Mouse (Mus musculus): Measurements from ENCODE around the gene Nisch.

Gene Nisch

GRCm38 (mm10) chr14:31161638-31162037, 55.1 kb downstream of the Nisch start:
- DNase-seq (ENCODE audit: low spot score) = no peak

DNA sequence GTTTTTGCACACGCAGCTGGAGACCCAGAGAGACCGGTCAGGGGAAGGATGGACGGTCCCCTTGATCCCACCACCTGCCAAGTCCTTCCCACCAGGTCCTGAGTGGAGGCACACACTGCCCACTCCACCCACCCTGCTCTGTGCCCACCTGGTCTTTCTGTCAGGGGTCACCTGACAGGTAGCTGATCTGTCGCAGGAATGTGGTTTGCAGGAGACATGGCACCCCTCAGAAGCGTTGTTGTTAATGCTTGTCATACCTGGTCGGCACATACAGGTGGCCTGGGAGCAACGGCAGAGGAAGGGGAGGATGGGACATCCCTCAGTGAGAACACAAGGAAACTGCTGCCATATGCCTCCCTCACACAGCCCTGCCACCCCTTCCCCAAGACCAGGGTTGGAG, 55.6 kb downstream of the Nisch start:
- DNase-seq (ENCODE audit: low spot score) = no peak

- DNase-seq (ENCODE audit: low spot score) = no peak
These were observed 56.3 kb downstream of the Nisch start for GRCm38 (mm10) chr14:31160196-31161150.

GRCm38 (mm10) chr14:31145694-31146093, 71.1 kb downstream of the Nisch start:
- DNase-seq (ENCODE audit: low spot score) = no peak

DNA sequence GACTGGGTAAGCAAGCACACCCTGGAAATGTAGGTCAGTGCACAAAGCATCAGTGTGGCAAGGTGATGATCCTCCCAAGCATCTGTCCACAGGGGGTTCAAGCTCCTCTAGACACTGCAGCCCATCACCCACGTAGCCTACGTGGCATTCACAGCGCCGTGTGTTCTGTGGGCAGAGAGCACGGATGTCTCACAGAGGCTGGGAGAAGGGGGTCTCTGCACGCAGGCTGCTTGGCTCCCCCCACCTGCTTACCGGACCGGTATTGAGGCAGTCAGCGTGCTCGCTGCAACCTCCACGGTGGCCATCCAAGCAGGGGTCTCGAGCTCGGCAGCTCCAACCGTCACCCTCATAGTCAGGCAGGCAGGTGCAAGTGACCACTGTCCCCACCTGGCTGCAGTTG, 75.7 kb downstream of the Nisch start:
- no peak for DNase-seq (ENCODE audit: low spot score)

DNA sequence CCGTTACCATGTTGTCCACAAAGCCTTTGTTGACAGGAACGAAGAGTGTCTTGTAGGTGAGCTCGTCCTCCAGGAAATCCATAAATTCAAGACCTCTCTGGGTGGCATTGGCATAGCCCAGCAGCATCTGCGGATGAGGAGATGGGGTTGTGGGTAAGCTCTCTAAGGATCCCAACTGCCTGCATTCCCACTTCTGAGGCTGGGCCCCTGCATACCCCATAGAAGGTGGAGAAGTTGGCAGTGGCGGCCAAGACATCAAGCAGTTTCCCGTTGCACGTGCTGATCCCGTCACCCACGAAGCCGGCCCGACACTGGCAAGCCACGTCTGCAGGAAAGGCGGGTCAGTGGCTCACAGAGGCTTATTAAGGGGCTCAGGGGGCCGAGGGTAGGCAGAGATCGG, 76.6 kb downstream of the Nisch start:
- no peak for DNase-seq (ENCODE audit: low spot score)

GRCm38 (mm10) chr14:31139666-31140065, 77.1 kb downstream of the Nisch start:
- DNase-seq (ENCODE audit: low spot score) = no peak

DNA sequence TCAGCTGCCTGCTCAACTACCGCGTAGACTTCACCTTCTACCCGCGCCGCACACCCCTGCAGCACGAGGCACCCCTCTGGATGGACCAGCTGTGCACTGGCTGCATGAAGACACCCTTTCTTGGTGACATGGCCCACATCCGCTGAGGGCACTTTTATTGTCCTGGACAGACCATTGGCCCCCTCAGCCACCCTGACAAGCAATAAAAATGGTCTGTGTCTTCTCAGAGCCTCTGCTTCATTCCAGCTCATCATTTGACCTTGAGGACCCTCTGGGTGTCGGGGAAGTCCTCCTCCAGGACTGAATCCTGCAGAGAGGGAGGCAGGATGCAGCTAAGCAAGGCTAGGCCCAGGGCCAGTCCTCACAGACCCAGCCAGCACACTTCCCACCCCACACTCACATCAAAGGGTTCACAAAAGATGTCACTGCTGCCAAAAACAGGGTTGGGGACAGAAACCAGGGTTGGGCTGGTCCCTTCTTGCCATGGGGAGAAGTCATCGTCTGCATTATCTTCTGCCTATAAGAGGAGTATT, 77.8 kb downstream of the Nisch start:
- DNase-seq (ENCODE audit: low spot score) = no peak

DNA sequence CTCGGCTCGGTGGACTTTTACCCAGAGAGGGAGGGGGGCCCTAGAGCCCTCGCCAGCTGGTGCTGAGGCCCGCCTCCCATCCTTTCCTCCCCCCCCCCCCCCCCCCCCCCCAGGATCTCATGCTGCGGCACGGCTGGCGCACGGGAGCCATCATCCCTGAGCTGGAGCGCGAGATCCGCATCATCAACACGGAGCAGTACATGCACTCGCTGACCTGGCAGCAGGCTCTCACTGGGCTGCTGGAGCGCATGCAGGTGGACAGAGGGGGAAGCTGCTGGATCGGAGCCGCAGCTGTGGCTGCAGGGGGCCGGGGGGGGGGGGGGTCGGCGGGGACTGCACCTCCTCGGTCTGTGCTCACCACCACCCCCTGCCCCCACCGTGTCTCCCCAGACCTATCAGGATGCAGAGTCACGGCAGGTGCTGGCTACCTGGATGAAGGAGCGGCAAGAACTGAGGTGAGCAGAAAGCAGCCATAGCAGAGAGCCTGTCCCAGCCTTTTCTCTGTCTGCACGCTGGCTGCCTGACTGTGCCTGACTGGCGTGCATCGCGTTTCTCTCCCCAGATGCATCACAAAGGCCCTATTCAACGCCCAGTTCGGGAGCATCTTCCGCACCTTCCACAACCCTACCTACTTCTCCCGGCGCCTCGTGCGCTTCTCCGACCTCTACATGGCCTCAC, 78.4 kb downstream of the Nisch start:
- DNase-seq (ENCODE audit: low spot score) = no peak

DNA sequence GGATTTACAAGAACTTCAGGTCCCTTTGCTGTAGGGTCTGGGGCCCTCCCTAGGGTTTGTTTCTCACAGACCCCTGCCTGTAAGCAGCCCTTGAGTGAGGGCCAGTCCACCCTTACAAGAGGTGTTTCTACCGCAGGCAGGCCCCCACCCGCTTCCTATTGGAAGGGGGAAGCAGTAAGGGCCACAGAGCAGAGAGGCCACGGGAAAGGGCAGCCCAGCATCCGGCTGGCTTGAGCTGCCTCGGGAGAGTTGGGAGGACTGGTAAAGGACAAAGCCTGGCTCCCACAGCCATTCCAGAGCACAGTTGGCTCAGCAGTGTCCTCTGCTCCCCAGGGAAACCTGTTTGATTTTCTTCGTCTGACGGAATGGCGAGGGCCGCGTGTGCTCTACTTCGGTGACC, 79.0 kb downstream of the Nisch start:
- DNase-seq (ENCODE audit: low spot score) = no peak

- no peak for DNase-seq (ENCODE audit: low spot score)
These were observed 79.5 kb downstream of the Nisch start for GRCm38 (mm10) chr14:31137281-31137595.

DNA sequence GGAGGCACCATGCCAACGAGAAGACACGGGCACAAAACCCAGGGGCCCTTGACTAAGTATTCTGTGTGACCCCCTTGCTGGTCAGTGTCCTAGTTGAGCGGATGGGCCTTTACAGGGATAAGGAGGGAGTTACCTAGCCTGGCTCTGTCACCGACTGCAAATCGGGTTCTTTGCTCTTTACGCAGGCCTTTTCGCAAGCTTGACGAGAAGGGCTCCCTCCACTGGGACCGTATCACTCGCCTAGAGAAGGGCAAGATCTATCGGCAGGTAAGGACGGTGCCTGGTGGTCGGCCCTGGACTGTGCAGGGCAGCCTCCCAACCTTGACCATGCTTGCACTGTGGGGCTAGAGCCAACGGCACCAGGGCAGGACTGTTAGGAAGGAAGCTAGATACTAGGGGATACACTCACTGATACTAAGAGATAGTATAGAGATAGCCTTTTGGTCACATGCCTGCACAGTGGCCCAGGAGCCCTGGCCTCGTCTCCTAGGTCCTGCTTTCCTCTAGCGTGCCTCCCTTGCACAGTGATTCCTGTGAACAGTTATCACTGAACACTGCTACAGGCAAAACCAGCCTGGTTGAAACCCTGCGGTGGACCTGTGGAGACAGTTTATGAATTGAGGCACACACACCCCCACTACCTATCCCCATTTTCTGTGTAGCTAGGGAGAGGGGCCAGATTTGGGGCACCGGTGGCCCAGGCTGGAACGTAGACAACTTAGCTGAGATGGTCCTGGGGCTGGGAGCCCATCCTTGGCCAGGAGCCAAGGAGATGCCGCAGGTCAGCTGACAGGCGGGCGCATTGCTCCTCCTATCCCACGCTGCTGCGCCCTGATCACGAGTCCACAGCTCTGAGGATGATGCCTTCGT, 80.1 kb downstream of the Nisch start:
- DNase-seq (ENCODE audit: low spot score) = no peak

GRCm38 (mm10) chr14:31135495-31136410, 81.0 kb downstream of the Nisch start:
- DNase-seq (ENCODE audit: low spot score) = no peak

DNA sequence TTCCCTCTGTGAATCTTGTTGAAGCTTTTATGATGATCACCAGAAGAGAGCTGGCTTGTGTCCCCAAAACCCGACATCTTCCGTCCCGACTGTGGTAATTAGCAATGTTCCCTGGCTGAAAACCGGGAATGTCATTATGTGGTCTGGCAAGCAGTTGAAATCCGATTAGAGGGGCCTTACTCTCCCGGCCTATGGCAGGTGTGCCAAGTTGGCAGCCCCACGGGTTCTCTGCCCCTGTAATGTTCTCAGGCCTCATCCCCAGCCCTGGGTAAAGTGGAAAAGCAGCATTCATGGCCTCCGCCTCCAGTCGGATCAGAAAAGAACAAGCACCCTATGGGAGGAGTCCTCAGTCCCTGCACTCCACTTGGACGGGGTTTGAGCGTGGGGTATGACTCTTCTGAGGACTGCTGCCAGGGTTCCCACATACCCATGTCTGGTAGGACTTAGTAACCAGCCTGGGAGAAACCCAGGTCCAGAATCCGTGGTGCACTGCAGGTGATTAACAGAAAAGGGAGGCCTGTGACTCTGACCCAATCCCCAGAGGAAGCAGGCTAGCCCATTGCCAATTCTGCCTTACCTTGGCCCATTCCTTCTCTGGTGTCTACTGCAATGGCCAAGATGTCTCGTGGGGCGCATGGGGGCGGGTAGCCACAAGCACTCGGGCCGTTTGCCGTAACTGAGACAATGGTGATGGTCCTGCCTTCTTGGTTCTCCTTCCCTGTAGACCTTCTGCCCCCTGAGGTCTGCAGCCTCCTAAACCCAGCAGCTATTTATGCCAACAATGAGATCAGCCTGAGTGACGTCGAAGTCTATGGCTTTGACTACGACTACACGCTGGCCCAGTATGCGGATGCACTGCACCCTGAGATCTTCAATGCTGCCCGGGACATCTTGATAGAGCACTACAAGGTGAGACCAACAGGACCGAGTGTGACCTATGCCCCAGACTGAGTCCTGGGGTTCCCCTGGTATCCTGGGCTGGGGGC, 82.4 kb downstream of the Nisch start:
- DNase-seq (ENCODE audit: low spot score) = no peak

GRCm38 (mm10) chr14:31133023-31133665, 83.6 kb downstream of the Nisch start:
- no peak for DNase-seq (ENCODE audit: low spot score)

DNA sequence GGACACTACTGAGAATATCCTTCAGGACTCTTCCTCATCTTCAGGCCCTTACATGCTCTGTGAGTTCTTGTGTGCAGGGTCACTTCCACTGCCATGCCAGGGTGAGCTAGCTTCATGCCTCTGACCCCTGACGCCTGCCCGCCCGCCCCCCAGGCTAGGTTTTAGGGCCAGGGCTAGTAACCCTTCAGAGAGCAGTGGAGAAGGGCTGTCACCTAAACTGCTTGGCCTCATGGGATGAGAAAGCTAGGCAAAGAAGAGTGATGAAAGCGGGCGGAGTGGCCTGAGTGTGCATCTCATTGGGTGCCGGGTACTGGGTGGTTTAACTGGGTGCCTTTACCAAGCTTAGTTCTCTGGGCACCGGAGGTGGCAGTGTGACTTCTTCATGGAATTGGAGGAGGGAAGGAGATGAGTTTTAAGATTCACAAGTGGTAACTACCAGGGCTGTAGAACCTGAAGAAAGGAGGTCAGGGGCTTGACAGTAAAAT, 84.2 kb downstream of the Nisch start:
- DNase-seq (ENCODE audit: low spot score) = no peak

- DNase-seq (ENCODE audit: low spot score) = peak; percentile 41
These were observed 84.7 kb downstream of the Nisch start for GRCm38 (mm10) chr14:31132031-31132430.

DNA sequence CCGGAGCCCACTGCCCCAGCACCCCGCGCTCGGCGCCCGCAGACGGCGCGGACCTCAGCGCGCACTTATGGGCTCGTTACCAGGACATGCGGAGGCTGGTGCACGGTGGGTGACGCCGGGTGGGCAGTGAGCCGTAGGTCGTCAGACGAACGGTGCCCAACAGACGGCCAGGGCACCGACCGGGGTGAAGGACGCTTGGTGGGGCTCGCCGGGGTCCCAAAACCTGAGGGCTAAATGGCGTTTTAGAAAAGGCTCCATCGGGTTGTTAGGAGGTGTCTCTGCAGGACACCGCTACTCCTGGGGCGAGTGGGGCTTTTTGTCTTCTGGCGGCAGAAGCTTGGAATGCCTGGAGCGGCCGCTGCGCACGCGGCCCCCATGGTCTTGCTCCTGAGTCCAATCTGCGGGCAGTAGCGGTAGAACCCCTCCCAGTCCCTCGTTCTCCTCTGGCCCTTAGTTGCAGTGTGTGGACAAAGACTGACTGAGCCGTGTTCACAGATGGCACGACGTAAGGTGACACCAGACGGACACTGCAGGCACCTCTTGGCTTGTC, 85.4 kb downstream of the Nisch start:
- DNase-seq (ENCODE audit: low spot score) = peak; percentile 66

All from embryo, embryonic 10 days (tissue).